Comparison of ENCODE assay signal across 23 mouse cellular contexts in genomic region chr1:175585267-175585666, GRCm38 (mm10). TPM values are rescaled to one million over a fixed set of nuclear protein-coding genes. Genes with fewer than 3 reads are reported as not detected.
DNase-seq lines count a peak whose midpoint lies in the region; ATAC-seq and TF ChIP-seq lines count a peak whose summit lies in the region.
"Had no signal": no experiment of that assay in that cellular context is flagged by ENCODE, and none has a peak within 500 bp of the region (broad histone marks: within the 10 kb centered on the region; RNA-seq: fewer than 3 reads in every experiment).

No protein-coding gene starts in this region.

- ATAC-seq in liver, embryonic 12.5 days = peak; percentile 27; the same call in 1 of the 2 replicates
- ATAC-seq in liver, postnatal 0 days = no peak
- ATAC-seq: CD4-positive, CD25-positive, alpha-beta regulatory T cell, adult 4 months; forebrain, embryonic 13.5 days; forebrain, embryonic 15.5 days; forebrain, postnatal 0 days had no signal

- H3K4me3 ChIP-seq in liver, embryonic 12.5 days = no peak overlapping the region
- no peak overlapping the region for H3K4me3 ChIP-seq in liver, postnatal 0 days (ENCODE audit: low read depth, low read length)
- H3K4me3 ChIP-seq: embryonic facial prominence, embryonic 10.5 days; embryonic facial prominence, embryonic 12.5 days; forebrain, embryonic 13.5 days; forebrain, embryonic 15.5 days had no signal

- no peaks in the 10 kb centered on the region for H3K9me3 ChIP-seq in liver, embryonic 12.5 days (replicated peaks)
- no peaks in the 10 kb centered on the region for H3K9me3 ChIP-seq in liver, postnatal 0 days (ENCODE audit: low read length)
- H3K9me3 ChIP-seq: embryonic facial prominence, embryonic 10.5 days; embryonic facial prominence, embryonic 12.5 days; forebrain, embryonic 13.5 days; forebrain, embryonic 15.5 days; G1E had no signal

- H3K27ac ChIP-seq in liver, embryonic 12.5 days = no peak overlapping the region
- no peak overlapping the region for H3K27ac ChIP-seq in liver, postnatal 0 days (ENCODE audit: low read depth)
- H3K27ac ChIP-seq: embryonic facial prominence, embryonic 10.5 days; embryonic facial prominence, embryonic 12.5 days; forebrain, embryonic 13.5 days; forebrain, embryonic 15.5 days had no signal

- no peaks in the 10 kb centered on the region for H3K36me3 ChIP-seq in liver, embryonic 12.5 days
- no peaks in the 10 kb centered on the region for H3K36me3 ChIP-seq in liver, postnatal 0 days (replicated peaks; ENCODE audit: insufficient read depth, low read length)
- H3K36me3 ChIP-seq: embryonic facial prominence, embryonic 10.5 days; embryonic facial prominence, embryonic 12.5 days; forebrain, embryonic 15.5 days; G1E had no signal

- no peak overlapping the region for H3K9ac ChIP-seq in liver, embryonic 12.5 days
- H3K9ac ChIP-seq in liver, postnatal 0 days (replicated peaks) = no peak overlapping the region
- H3K9ac ChIP-seq: embryonic facial prominence, embryonic 12.5 days; forebrain, embryonic 13.5 days; forebrain, embryonic 15.5 days; forebrain, postnatal 0 days had no signal

- no peak for TF ChIP-seq EP300 in liver, postnatal 0 days (IDR thresholded peaks at IDR 0.05; ENCODE audit: low read depth)

- H3K4me2 ChIP-seq in liver, embryonic 12.5 days = no peak overlapping the region
- no peak overlapping the region for H3K4me2 ChIP-seq in liver, postnatal 0 days (ENCODE audit: low read depth, low read length)
- H3K4me2 ChIP-seq: embryonic facial prominence, embryonic 12.5 days; forebrain, embryonic 13.5 days; forebrain, embryonic 15.5 days had no signal

- peak; percentile 67 for DNase-seq in heart, adult 11 months
- DNase-seq in heart, adult 18-20 months = no peak
- no peak for DNase-seq in liver, postnatal 0 days
- no peak for DNase-seq in right cerebral cortex, postnatal 25 days
- DNase-seq: adrenal gland, adult 2 months; adrenal gland, postnatal 10 days; adrenal gland, postnatal 25 days; B cell, adult 2 months; cerebellum, adult 11 months; cerebellum, adult 18-20 months; cerebellum, adult 8-10 months; cerebellum, adult 9-11 months; cerebellum, postnatal 14 days; cerebellum, postnatal 36 days; forebrain, postnatal 0 days had no signal

- 52% methylated on average over 2 of the region's 2 CpGs for WGBS in liver, embryonic 12.5 days (ENCODE audit: insufficient replicate concordance)
- WGBS in liver, postnatal 0 days (ENCODE audit: insufficient replicate concordance) = 51% methylated on average over 2 of the region's 2 CpGs

- no peaks in the 10 kb centered on the region for H3K4me1 ChIP-seq in liver, embryonic 12.5 days
- no peaks in the 10 kb centered on the region for H3K4me1 ChIP-seq in liver, postnatal 0 days (ENCODE audit: insufficient read depth)
- H3K4me1 ChIP-seq: embryonic facial prominence, embryonic 10.5 days; embryonic facial prominence, embryonic 12.5 days; forebrain, embryonic 13.5 days; forebrain, embryonic 15.5 days had no signal

- H3K27me3 ChIP-seq in liver, embryonic 12.5 days (replicated peaks) = no peaks in the 10 kb centered on the region
- no peaks in the 10 kb centered on the region for H3K27me3 ChIP-seq in liver, postnatal 0 days (ENCODE audit: insufficient read depth, low read length)
- H3K27me3 ChIP-seq: CH12.LX; embryonic facial prominence, embryonic 12.5 days; forebrain, embryonic 13.5 days; forebrain, embryonic 15.5 days had no signal

- TF ChIP-seq CTCF in liver, postnatal 0 days (IDR thresholded peaks at IDR 0.05; ENCODE audit: low read depth) = no peak

RNA-seq across cellular contexts. Expression of gene Kmo, which starts 34.9 kb away (rescaled TPM):
- under 1 TPM; 0.51 to 0.62 TPM for total RNA-seq in heart, adult 18-20 months (2021)
- polyA plus RNA-seq in liver, embryonic 12.5 days (2016; fragmentation: Nextera tagmentation; extraction: Ambion mirVana) = 2.9 and 3.2 TPM in 2 replicates
- 26.5 and 28.5 TPM in 2 replicates for polyA plus RNA-seq in liver, postnatal 0 days (2015; fragmentation: Nextera tagmentation; extraction: Ambion mirVana)
- total RNA-seq: forebrain, postnatal 0 days; G1E had no signal
- polyA plus RNA-seq: embryonic facial prominence, embryonic 10.5 days; forebrain, embryonic 13.5 days; forebrain, embryonic 15.5 days; forebrain, postnatal 0 days; G1E had no signal

RNA-seq across cellular contexts. Expression of gene Fh1, which starts 40.2 kb away (rescaled TPM):
- 100 to 1,000 TPM; 574 to 599 TPM for total RNA-seq in heart, adult 18-20 months (2021)
- polyA plus RNA-seq in liver, embryonic 12.5 days (2016; fragmentation: Nextera tagmentation; extraction: Ambion mirVana) = 80.2 and 87.8 TPM in 2 replicates
- polyA plus RNA-seq in liver, postnatal 0 days (2015; fragmentation: Nextera tagmentation; extraction: Ambion mirVana) = 93.3 and 103 TPM in 2 replicates
